Mouse (Mus musculus) kidney, embryonic 16.5 days (tissue): ENCODE measurements around the gene T. TPM values are rescaled to one million over a fixed set of nuclear protein-coding genes. Genes with fewer than 3 reads are reported as not detected.

ENCODE experiments used
- ATAC-seq: fragments of 200-750 bp; cut with Nextera tagmentation; 2 replicates; pipeline ENCODE4 v1.8.0; 2017; ENCODE audit warnings: moderate TSS enrichment; ENCODE audit not compliant: low FRiP score, low TSS enrichment
- H3K27ac ChIP-seq: fragments of 300-500 bp; sonication (generic); 2 replicates; pipeline ENCODE4 v1.5.1; 2014; ENCODE audit warnings: low read length
- H3K27me3 ChIP-seq: fragments of 300-500 bp; sonication (generic); 2 replicates; pipeline ENCODE4 v1.6.1; 2014; ENCODE audit warnings: low read length, control low read depth, mixed read lengths; ENCODE audit not compliant: insufficient read depth
- H3K36me3 ChIP-seq: fragments of 300-500 bp; sonication (generic); 2 replicates; pipeline ENCODE4 v1.6.1; 2014; ENCODE audit warnings: low read length, control low read depth, mixed read lengths; ENCODE audit not compliant: insufficient read depth
- H3K4me1 ChIP-seq: fragments of 300-500 bp; sonication (generic); 2 replicates; pipeline ENCODE4 v1.6.1; 2014; ENCODE audit warnings: low read length, control low read depth, mixed read lengths; ENCODE audit not compliant: insufficient read depth
- H3K4me2 ChIP-seq: fragments of 300-500 bp; sonication (generic); replicated peaks from 2 replicates; pipeline ENCODE4 v1.6.1; 2014; ENCODE audit warnings: low read depth, low read length
- H3K4me3 ChIP-seq: fragments of 300-500 bp; sonication (generic); 2 replicates; pipeline ENCODE4 v1.5.1; 2014; ENCODE audit warnings: mild to moderate bottlenecking, low read length
- H3K9ac ChIP-seq: fragments of 300-500 bp; sonication (generic); replicated peaks from 2 replicates; pipeline ENCODE4 v1.6.1; 2014; ENCODE audit warnings: low read length
- H3K9me3 ChIP-seq: fragments of 300-500 bp; sonication (generic); 2 replicates; pipeline ENCODE4 v1.6.1; 2016; ENCODE audit warnings: low read length, control low read depth
- WGBS: fragments of 180-500 bp; shearing (Covaris S2); extraction: QIAGEN DNeasy Blood & Tissue Kit; methylation state at CpG from one replicate; pipeline ENCODE4 v1.1.7; 2014; 5-methylcytosine and 5-hydroxymethylcytosine counted together
- polyA plus RNA-seq: library from polyadenylated mRNA; unstranded; fragments of >200 nt; fragmentation: Nextera tagmentation; extraction: Ambion mirVana; gene quantifications from 2 replicates; pipeline ENCODE4 v1.2.1, GENCODE M21; 2015

Gene T
- polyA plus RNA-seq, 1 experiment from 2014 or later: 0.10 TPM

- H3K4me2 ChIP-seq: no peak overlapping the region
- H3K9ac ChIP-seq: no peak overlapping the region
- no peak overlapping the region for H3K27ac ChIP-seq
- no peak overlapping the region for H3K4me3 ChIP-seq
- H3K4me1 ChIP-seq: peaks cover 18% of the 10 kb centered on the region
- H3K27me3 ChIP-seq: peaks cover 75% of the 10 kb centered on the region
- H3K36me3 ChIP-seq: no peaks in the 10 kb centered on the region
- 2% methylated on average over 16 of the region's 16 CpGs for WGBS
- ATAC-seq: no peak
- no peaks in the 10 kb centered on the region for H3K9me3 ChIP-seq
Observed at GRCm38 (mm10) chr17:8429436-8429835, 4.8 kb upstream of the T start.

GRCm38 (mm10) chr17:8429896-8430295 is 4.3 kb upstream of the T start:
- WGBS: 5% methylated on average over 5 of the region's 5 CpGs
- no peak overlapping the region for H3K9ac ChIP-seq
- peaks cover 20% of the 10 kb centered on the region for H3K4me1 ChIP-seq
- peaks cover 80% of the 10 kb centered on the region for H3K27me3 ChIP-seq
- no peak overlapping the region for H3K4me2 ChIP-seq
- H3K9me3 ChIP-seq: no peaks in the 10 kb centered on the region
- no peaks in the 10 kb centered on the region for H3K36me3 ChIP-seq
- no peak overlapping the region for H3K27ac ChIP-seq
- H3K4me3 ChIP-seq: no peak overlapping the region
- ATAC-seq: no peak

GRCm38 (mm10) chr17:8432179-8432800 is 1.9 kb upstream of the T start:
- Histone ChIP-seq H3K4me2 (no peak overlapping the region), H3K36me3 (no peaks in the 10 kb centered on the region), H3K27me3 (peaks cover 98% of the 10 kb centered on the region), H3K9me3 (no peaks in the 10 kb centered on the region), H3K4me1 (peaks cover 20% of the 10 kb centered on the region), H3K27ac (no peak overlapping the region), H3K9ac (no peak overlapping the region), H3K4me3 (no peak overlapping the region)
- WGBS: 2% methylated on average over 17 of the region's 17 CpGs
- no peak for ATAC-seq

GRCm38 (mm10) chr17:8433121-8433977 is 874 bp upstream of the T start:
- no peaks in the 10 kb centered on the region for H3K9me3 ChIP-seq
- H3K4me2 ChIP-seq: peak overlapping the region; percentile 53
- no peak overlapping the region for H3K9ac ChIP-seq
- H3K27me3 ChIP-seq: peaks cover 100% of the 10 kb centered on the region
- H3K36me3 ChIP-seq: no peaks in the 10 kb centered on the region
- no peak overlapping the region for H3K27ac ChIP-seq
- H3K4me1 ChIP-seq: peaks cover 20% of the 10 kb centered on the region
- under 1% methylated on average over 52 of the region's 52 CpGs for WGBS
- ATAC-seq: 0 out of 2 replicates have a peak, but pooled peaks have one; percentile 12
- H3K4me3 ChIP-seq: peak overlapping the region; percentile 39

GRCm38 (mm10) chr17:8436184-8436583 is 2.0 kb downstream of the T start:
- no peak overlapping the region for H3K4me2 ChIP-seq
- H3K9ac ChIP-seq: no peak overlapping the region
- H3K9me3 ChIP-seq: no peaks in the 10 kb centered on the region
- H3K4me3 ChIP-seq: no peak overlapping the region
- no peak for ATAC-seq
- H3K4me1 ChIP-seq: peaks cover 20% of the 10 kb centered on the region
- H3K27ac ChIP-seq: no peak overlapping the region
- no peaks in the 10 kb centered on the region for H3K36me3 ChIP-seq
- peaks cover 82% of the 10 kb centered on the region for H3K27me3 ChIP-seq
- 40% methylated on average over 7 of the region's 7 CpGs for WGBS

- H3K36me3 ChIP-seq: no peaks in the 10 kb centered on the region
- H3K9me3 ChIP-seq: no peaks in the 10 kb centered on the region
- no peak for ATAC-seq
- no peak overlapping the region for H3K9ac ChIP-seq
- H3K4me1 ChIP-seq: 0 out of 2 replicates have a peak, but pooled peaks cover 4% of the 10 kb centered on the region
- H3K4me2 ChIP-seq: no peak overlapping the region
- H3K27ac ChIP-seq: no peak overlapping the region
- H3K27me3 ChIP-seq: peaks cover 9% of the 10 kb centered on the region; the same call in 1 of the 2 replicates
- H3K4me3 ChIP-seq: no peak overlapping the region
- whole genome bisulfite sequencing: 57% methylated on average over 3 of the region's 3 CpGs
Observed at GRCm38 (mm10) chr17:8444062-8444461, 9.8 kb downstream of the T start.

GRCm38 (mm10) chr17:8447676-8448192 is 13.5 kb downstream of the T start:
- Histone ChIP-seq H3K4me3 (no peak overlapping the region), H3K4me2 (0 out of 2 replicates have a peak overlapping the region, but pooled peaks have one; percentile 5), H3K36me3 (no peaks in the 10 kb centered on the region), H3K9me3 (no peaks in the 10 kb centered on the region), H3K27ac (no peak overlapping the region), H3K4me1 (0 out of 2 replicates have a peak, but pooled peaks cover 4% of the 10 kb centered on the region), H3K27me3 (no peaks in the 10 kb centered on the region; the same call in 1 of the 2 replicates), H3K9ac (no peak overlapping the region)
- WGBS: 10% methylated on average over 9 of the region's 9 CpGs
- no peak for ATAC-seq

GRCm38 (mm10) chr17:8448324-8448723 is 14.1 kb downstream of the T start:
- 69% methylated on average over 3 of the region's 3 CpGs for WGBS
- no peaks in the 10 kb centered on the region for H3K27me3 ChIP-seq
- H3K4me3 ChIP-seq: no peak overlapping the region
- ATAC-seq: no peak
- H3K4me2 ChIP-seq: no peak overlapping the region
- 0 out of 2 replicates have a peak, but pooled peaks cover 4% of the 10 kb centered on the region for H3K4me1 ChIP-seq
- no peaks in the 10 kb centered on the region for H3K9me3 ChIP-seq
- H3K36me3 ChIP-seq: no peaks in the 10 kb centered on the region
- no peak overlapping the region for H3K27ac ChIP-seq
- no peak overlapping the region for H3K9ac ChIP-seq

GRCm38 (mm10) chr17:8455196-8455595 is 21.0 kb downstream of the T start:
- H3K4me3 ChIP-seq: no peak overlapping the region
- H3K9ac ChIP-seq: no peak overlapping the region
- no peak overlapping the region for H3K27ac ChIP-seq
- no peak overlapping the region for H3K4me2 ChIP-seq
- H3K27me3 ChIP-seq: no peaks in the 10 kb centered on the region
- ATAC-seq: peak; percentile 69
- H3K4me1 ChIP-seq: peaks cover 7% of the 10 kb centered on the region; the same call in 1 of the 2 replicates
- 18% methylated on average over 6 of the region's 6 CpGs for WGBS
- H3K36me3 ChIP-seq: no peaks in the 10 kb centered on the region
- no peaks in the 10 kb centered on the region for H3K9me3 ChIP-seq
